Mouse (Mus musculus): ENCODE data around the gene Olfr153. TPM values are rescaled to one million over a fixed set of nuclear protein-coding genes. Genes with fewer than 3 reads are reported as not detected.
"Not testable (repeated sequence)": the region's sequence is repeated elsewhere in the genome, so short reads cannot be mapped to it uniquely, and the experiment has no call there.

Olfr153 gene
- polyA plus RNA-seq, 1 experiment from 2014 or later, result not detected

DNA sequence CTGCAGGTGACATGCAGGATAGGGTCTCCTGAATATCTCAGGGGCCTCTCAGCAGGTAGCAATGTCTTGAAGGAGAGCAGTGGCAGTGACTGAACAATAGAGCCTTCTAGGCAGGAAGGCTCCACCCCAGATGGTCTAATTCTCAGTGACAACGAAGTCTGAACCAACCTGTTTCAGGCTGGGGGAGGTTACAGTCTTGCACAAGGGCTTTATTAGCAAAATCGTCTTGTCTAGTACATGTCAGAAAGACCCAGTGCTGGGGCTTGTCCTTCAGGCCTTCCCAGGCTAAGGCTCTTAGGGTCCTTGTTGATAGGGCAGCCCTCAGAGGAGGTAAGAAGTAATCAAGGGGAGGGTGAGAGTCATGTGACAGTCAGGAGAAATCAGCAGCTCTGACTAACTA lies 3.2 kb downstream of the Olfr153 start:
- no peak overlapping the region for H3K4me3 ChIP-seq (ENCODE audit: low read depth, low read length)
- no peaks in the 10 kb centered on the region for H3K27me3 ChIP-seq (replicated peaks; ENCODE audit: control insufficient read depth, insufficient read depth, low read length)
- H3K4me2 ChIP-seq (ENCODE audit: low read depth, low read length), result no peak overlapping the region
- ATAC-seq (ENCODE audit: low read depth), result no peak
- H3K9ac ChIP-seq (ENCODE audit: low read depth, low read length), result no peak overlapping the region
- 46% methylated on average over 2 of the region's 2 CpGs for WGBS
- DNase-seq (ENCODE audit: low spot score), result no peak
- no peak overlapping the region for H3K27ac ChIP-seq (replicated peaks; ENCODE audit: low read depth, low read length)
- H3K4me1 ChIP-seq (ENCODE audit: control insufficient read depth, insufficient read depth, low read length), result no peaks in the 10 kb centered on the region
- H3K36me3 ChIP-seq (ENCODE audit: control insufficient read depth, insufficient read depth, low read length), result no peaks in the 10 kb centered on the region
- H3K9me3 ChIP-seq (ENCODE audit: control insufficient read depth, low read length), result no peaks in the 10 kb centered on the region

DNA sequence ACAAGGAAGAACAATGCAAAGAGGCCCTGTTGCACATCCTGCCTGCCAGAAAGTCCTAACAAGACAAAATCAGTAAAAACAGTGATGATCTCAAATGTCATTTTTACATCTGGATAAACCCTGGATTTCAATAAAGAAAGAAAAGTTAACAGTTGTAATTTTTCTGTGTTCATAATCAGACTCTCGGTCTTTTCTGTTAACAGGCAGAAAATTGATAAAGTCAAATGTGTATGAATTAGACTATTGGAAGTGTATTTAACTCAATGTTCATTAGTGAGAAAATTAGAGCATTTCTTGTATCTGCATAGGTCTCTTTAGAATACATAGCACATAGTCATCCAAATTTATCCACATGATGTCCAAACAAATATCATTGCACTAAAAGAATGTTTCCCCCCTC lies 13.8 kb downstream of the Olfr153 start, which contains the start of gene Olfr1128:
Gene Olfr1128 (minus strand): TSS at position 101 of the 400 bp plus-strand sequence.
- H3K9ac ChIP-seq (ENCODE audit: low read depth, low read length), result no peak within 1 kb of the TSS

DNA sequence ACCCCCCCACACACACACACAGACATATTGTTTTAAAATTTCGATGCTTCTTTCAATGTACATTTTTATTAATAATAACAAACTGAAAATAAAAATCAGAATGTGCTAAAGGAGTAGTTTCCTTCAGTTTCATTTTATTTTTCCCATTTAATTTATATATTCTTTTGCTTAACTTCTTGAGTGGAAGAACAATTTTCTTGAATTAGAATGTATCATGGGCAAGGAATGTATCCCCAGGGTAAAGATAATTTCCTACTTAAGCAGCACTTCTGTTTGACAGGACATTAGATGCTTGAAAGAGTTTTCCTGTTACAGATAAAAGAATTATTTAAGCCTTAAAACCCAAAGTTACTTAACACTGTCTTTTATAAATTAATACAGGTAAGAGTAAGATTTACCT lies 42.0 kb downstream of the Olfr153 start, which contains the start of gene Olfr1129:
Gene Olfr1129 (plus strand): TSS at position 301 of the 400 bp plus-strand sequence.
- H3K36me3 ChIP-seq (ENCODE audit: control insufficient read depth, insufficient read depth, low read length); H3K4me3 ChIP-seq (ENCODE audit: low read depth, low read length); H3K9me3 ChIP-seq (ENCODE audit: control insufficient read depth, low read length); H3K4me2 ChIP-seq (ENCODE audit: low read depth, low read length); ATAC-seq (ENCODE audit: low read depth); H3K27me3 ChIP-seq (replicated peaks; ENCODE audit: control insufficient read depth, insufficient read depth, low read length); DNase-seq (ENCODE audit: low spot score); H3K27ac ChIP-seq (replicated peaks; ENCODE audit: low read depth, low read length); H3K9ac ChIP-seq (ENCODE audit: low read depth, low read length); H3K4me1 ChIP-seq (ENCODE audit: control insufficient read depth, insufficient read depth, low read length): not testable (repeated sequence)
- 75% methylated on average over 1 of the region's 1 CpGs for WGBS

More for the DNA sequence above, 13.8 kb downstream of the Olfr153 start, which contains the start of gene Olfr1128:
- WGBS, result 85% methylated on average over 1 of the region's 1 CpGs
- no peaks in the 10 kb centered on the region for H3K36me3 ChIP-seq (ENCODE audit: control insufficient read depth, insufficient read depth, low read length)
- H3K4me1 ChIP-seq (ENCODE audit: control insufficient read depth, insufficient read depth, low read length), result no peaks in the 10 kb centered on the region
- no peak within 1 kb of the TSS for H3K4me3 ChIP-seq (ENCODE audit: low read depth, low read length)
- ATAC-seq (ENCODE audit: low read depth), result no peak
- no peak within 1 kb of the TSS for H3K4me2 ChIP-seq (ENCODE audit: low read depth, low read length)
- no peaks in the 10 kb centered on the region for H3K27me3 ChIP-seq (replicated peaks; ENCODE audit: control insufficient read depth, insufficient read depth, low read length)
- no peaks in the 10 kb centered on the region for H3K9me3 ChIP-seq (ENCODE audit: control insufficient read depth, low read length)
- no peak for DNase-seq (ENCODE audit: low spot score)
- no peak within 1 kb of the TSS for H3K27ac ChIP-seq (replicated peaks; ENCODE audit: low read depth, low read length)

Other genes with a start within 250 kb of the Olfr153 start
- not detected in 2 replicates for gene Olfr1118, start 224.2 kb upstream of the Olfr153 start, polyA plus RNA-seq (2014; fragmentation: Nextera tagmentation; extraction: Ambion mirVana)
- not detected in 2 replicates for gene Olfr1120, start 177.0 kb upstream of the Olfr153 start, polyA plus RNA-seq (2014; fragmentation: Nextera tagmentation; extraction: Ambion mirVana)
- not detected in 2 replicates for gene Olfr1121, start 161.9 kb upstream of the Olfr153 start, polyA plus RNA-seq (2014; fragmentation: Nextera tagmentation; extraction: Ambion mirVana)
- not detected in 2 replicates for gene Olfr1122, start 145.9 kb upstream of the Olfr153 start, polyA plus RNA-seq (2014; fragmentation: Nextera tagmentation; extraction: Ambion mirVana)
- gene Olfr1123, start 115.2 kb upstream of the Olfr153 start, polyA plus RNA-seq (2014; fragmentation: Nextera tagmentation; extraction: Ambion mirVana), result not detected in 2 replicates
- 0.07 TPM in 1 of 2 replicates, not detected in the other for gene Olfr1124, start 101.5 kb upstream of the Olfr153 start, polyA plus RNA-seq (2014; fragmentation: Nextera tagmentation; extraction: Ambion mirVana)
- gene Olfr1126, start 77.8 kb upstream of the Olfr153 start, polyA plus RNA-seq (2014; fragmentation: Nextera tagmentation; extraction: Ambion mirVana), result not detected in 2 replicates
- not detected in 2 replicates for gene Pramel7, start 34.7 kb upstream of the Olfr153 start, polyA plus RNA-seq (2014; fragmentation: Nextera tagmentation; extraction: Ambion mirVana)
- not detected in 2 replicates for gene Pramel6, start 25.2 kb upstream of the Olfr153 start, polyA plus RNA-seq (2014; fragmentation: Nextera tagmentation; extraction: Ambion mirVana)
- gene Olfr1128, start 13.7 kb downstream of the Olfr153 start, polyA plus RNA-seq (2014; fragmentation: Nextera tagmentation; extraction: Ambion mirVana), result not detected in 2 replicates
- gene Olfr1129, start 42.1 kb downstream of the Olfr153 start, polyA plus RNA-seq (2014; fragmentation: Nextera tagmentation; extraction: Ambion mirVana), result not detected in 2 replicates
- not detected in 2 replicates for gene Olfr1130, start 74.4 kb downstream of the Olfr153 start, polyA plus RNA-seq (2014; fragmentation: Nextera tagmentation; extraction: Ambion mirVana)
- not detected in 2 replicates for gene Olfr1131, start 95.3 kb downstream of the Olfr153 start, polyA plus RNA-seq (2014; fragmentation: Nextera tagmentation; extraction: Ambion mirVana)
- gene Olfr1132, start 105.7 kb downstream of the Olfr153 start, polyA plus RNA-seq (2014; fragmentation: Nextera tagmentation; extraction: Ambion mirVana), result not detected in 2 replicates
- gene Olfr1133, start 115.6 kb downstream of the Olfr153 start, polyA plus RNA-seq (2014; fragmentation: Nextera tagmentation; extraction: Ambion mirVana), result 0.29 TPM in 1 of 2 replicates, not detected in the other
- not detected in 2 replicates for gene Olfr1134, start 126.7 kb downstream of the Olfr153 start, polyA plus RNA-seq (2014; fragmentation: Nextera tagmentation; extraction: Ambion mirVana)
- gene Olfr1135, start 141.9 kb downstream of the Olfr153 start, polyA plus RNA-seq (2014; fragmentation: Nextera tagmentation; extraction: Ambion mirVana), result not detected in 2 replicates
- not detected in 2 replicates for gene Olfr1136, start 162.2 kb downstream of the Olfr153 start, polyA plus RNA-seq (2014; fragmentation: Nextera tagmentation; extraction: Ambion mirVana)
- not detected in 2 replicates for gene Olfr1137, start 181.4 kb downstream of the Olfr153 start, polyA plus RNA-seq (2014; fragmentation: Nextera tagmentation; extraction: Ambion mirVana)
- gene Olfr1138, start 208.2 kb downstream of the Olfr153 start, polyA plus RNA-seq (2014; fragmentation: Nextera tagmentation; extraction: Ambion mirVana), result not detected in 2 replicates
- not detected in 2 replicates for gene Olfr1140, start 212.0 kb downstream of the Olfr153 start, polyA plus RNA-seq (2014; fragmentation: Nextera tagmentation; extraction: Ambion mirVana)
- not detected in 2 replicates for gene Olfr1141, start 222.2 kb downstream of the Olfr153 start, polyA plus RNA-seq (2014; fragmentation: Nextera tagmentation; extraction: Ambion mirVana)
- gene Olfr152, start 247.7 kb downstream of the Olfr153 start, polyA plus RNA-seq (2014; fragmentation: Nextera tagmentation; extraction: Ambion mirVana), result not detected in 2 replicates